Mouse (Mus musculus) hindlimb bud, embryonic 11.5 days (tissue): ENCODE data around the gene Cc2d2b.

Experiments
- DNase-seq: peaks from one replicate; pipeline ENCODE4 v3.0.0-alpha.2; 2012; ENCODE audit warnings: low read depth, low spot score; ENCODE audit errors: extremely low spot score

The Cc2d2b gene

DNA sequence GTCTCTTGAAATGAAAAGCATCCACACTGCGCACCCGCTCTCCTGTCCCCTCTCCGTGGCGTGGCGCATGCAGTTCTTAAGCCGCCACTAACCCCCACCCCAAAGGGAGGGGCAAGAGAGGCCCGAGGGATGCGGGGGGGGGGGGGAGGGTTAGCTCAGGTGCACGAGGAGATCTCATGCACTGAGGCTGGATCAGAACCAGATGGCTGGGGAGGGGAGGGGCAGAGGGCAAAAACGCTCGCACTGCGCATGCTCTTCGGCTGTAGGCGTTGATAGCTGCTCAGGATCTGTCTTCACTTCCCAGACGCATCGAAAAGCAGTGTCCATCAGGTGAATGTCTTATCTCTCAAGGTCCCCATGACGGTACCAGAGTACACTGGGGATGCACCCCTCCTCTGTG lies at the start of gene Cc2d2b:
Gene Cc2d2b, plus strand, starts transcription at position 195 of the 400 bp plus-strand sequence.
- DNase-seq = no peak

GRCm38 (mm10) chr19:40699816-40700215 lies 48.7 kb upstream of the Cc2d2b start:
- DNase-seq = no peak

GRCm38 (mm10) chr19:40702406-40702805 lies 46.1 kb upstream of the Cc2d2b start:
- no peak for DNase-seq

GRCm38 (mm10) chr19:40712889-40713628 lies 35.5 kb upstream of the Cc2d2b start:
- no peak for DNase-seq

- DNase-seq = no peak
These were observed 33.9 kb upstream of the Cc2d2b start for GRCm38 (mm10) chr19:40714700-40715099.

DNA sequence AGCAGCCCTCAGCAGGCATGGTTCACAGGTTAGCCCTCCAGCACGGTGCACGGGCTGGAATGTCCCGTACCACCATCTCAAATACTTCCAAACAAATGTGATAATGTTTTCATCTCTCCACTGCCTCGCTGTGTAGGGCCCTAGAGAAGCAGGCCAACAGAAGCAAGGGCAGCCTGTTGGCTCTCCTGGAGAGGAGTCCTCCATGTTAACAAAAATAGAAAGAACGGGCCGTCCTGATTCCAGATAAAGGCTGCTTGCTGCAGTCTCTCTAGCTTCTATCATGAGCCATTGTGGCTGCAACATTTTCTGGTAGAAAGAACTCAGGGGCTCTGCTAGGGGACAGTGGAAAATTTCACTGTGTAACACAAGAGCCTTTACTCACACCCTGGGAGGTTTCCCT lies 31.6 kb upstream of the Cc2d2b start:
- no peak for DNase-seq

GRCm38 (mm10) chr19:40719439-40720105 lies 29.0 kb upstream of the Cc2d2b start:
- DNase-seq = no peak

- no peak for DNase-seq
These were observed 28.2 kb upstream of the Cc2d2b start for GRCm38 (mm10) chr19:40720381-40720780.

DNA sequence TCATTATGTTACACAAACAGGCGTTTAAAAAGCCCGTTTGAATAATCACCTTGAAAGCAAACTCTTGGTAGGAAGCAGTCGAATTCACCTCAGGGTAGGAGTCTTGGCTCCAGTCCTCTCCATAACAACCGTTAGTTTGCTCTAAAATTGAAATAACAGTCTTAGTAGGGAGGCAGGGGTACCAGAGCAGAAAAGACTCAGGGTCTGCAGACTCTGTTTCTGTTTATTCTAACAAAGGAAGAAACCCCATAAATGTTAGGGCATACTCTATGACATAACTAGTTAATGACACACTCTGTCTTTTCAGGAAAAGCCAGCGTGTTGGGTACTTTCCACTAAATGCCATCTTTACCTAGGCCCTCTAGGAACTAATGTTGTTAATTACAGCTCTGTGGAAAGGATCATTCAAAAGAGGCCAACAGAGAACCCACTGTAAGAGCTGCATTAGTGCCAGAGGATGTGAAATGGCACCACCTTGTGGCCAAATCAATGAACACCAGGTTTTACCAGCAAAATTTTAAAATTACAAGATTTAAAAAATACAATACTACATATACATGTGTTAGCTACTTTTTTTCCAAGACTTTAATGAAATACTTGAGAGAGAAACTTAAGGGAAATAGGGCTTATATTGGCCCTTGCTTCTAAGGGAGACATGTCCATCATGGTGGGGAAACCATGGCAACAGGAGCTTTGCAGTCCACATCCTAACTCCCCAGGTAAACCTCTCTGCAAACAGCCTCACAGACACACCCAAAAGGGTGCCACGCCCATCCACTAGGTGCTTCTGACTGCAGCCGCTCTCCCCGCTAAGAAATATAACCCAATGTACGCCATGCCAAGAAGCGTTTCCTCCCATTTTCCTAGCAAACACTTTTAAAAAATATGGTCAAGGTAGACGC lies 26.2 kb upstream of the Cc2d2b start:
- DNase-seq = peak; percentile 41

DNA sequence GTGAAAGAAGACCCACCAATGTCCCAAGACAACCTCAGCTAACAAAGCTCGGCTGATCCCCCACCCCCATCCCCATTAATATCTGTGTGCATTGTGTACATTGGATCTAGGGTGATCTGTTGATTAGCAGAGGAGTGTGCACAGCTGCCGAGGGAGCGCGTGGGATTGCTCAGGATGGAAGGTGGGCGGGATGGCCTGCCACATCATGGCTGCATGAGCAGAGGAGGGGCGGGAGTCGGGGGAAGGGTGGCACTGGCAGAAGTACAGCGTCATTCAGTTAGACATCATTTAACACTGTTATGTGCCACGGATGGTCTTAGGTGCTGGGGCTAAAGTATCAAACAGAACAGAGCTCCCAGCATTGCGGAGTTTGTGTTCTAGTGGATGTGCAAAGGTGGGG lies 25.0 kb upstream of the Cc2d2b start:
- DNase-seq = no peak

DNA sequence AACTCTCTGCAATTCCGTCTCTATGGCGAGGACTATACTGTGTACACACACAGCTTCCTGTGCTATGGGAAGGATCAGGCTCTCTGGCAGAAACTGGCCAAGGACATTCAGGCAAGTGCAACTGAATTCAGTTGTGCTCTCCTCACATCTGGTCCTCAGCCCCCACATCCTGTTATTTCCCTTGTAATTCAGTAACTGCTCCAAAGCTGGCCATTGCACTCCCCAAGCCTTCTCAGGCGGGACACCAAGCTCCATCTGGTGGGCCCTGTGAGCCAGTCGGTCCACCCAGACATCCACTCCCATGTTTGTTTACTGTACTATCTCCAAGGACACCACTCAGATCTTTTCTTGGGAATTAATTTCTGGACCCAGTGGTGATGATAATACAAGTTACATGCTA lies 22.4 kb upstream of the Cc2d2b start:
- no peak for DNase-seq

- DNase-seq = no peak
These were observed 21.9 kb upstream of the Cc2d2b start for GRCm38 (mm10) chr19:40726614-40727013.

- DNase-seq = no peak
These were observed 20.3 kb upstream of the Cc2d2b start for GRCm38 (mm10) chr19:40728213-40728612.

GRCm38 (mm10) chr19:40728732-40729420 lies 19.7 kb upstream of the Cc2d2b start:
- DNase-seq = no peak

DNA sequence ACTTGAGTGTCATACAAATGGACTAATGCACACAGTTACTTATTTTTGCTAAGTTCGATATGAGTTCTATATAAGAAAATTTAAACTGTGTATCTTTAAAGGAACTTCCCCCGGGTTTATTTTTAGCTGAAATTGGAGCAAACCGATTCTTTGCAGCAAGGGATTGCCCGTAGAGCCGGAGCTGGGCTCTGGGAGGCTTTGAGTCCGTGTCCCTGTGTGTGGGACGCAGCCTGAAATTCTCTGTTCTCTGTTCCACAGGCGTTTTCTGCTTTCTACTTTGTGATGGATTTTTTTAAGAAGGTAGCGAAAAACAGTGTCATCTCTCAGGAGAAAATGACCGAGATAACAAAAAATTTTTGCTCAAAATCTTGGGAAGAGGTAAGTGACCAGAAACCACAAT lies 15.1 kb upstream of the Cc2d2b start:
- no peak for DNase-seq

DNA sequence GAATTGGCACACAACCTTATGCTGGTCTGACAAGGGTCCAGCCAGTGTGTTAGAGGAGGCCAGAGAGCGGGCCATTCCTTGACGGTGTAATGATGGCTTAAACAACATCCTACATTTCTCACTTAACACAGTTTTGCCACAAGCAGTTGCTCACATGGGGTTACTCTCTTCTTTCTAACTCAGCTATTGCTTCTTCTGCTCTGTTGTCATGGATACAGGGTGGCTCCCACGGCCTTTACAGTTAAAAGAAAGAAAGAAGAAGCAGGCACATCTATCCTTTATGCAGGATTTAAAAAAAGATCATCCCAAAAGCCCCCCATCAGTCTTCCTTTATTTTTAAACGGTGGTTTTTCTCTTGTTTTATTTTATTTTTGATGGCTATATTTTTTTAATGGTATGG lies 14.7 kb upstream of the Cc2d2b start:
- no peak for DNase-seq

DNA sequence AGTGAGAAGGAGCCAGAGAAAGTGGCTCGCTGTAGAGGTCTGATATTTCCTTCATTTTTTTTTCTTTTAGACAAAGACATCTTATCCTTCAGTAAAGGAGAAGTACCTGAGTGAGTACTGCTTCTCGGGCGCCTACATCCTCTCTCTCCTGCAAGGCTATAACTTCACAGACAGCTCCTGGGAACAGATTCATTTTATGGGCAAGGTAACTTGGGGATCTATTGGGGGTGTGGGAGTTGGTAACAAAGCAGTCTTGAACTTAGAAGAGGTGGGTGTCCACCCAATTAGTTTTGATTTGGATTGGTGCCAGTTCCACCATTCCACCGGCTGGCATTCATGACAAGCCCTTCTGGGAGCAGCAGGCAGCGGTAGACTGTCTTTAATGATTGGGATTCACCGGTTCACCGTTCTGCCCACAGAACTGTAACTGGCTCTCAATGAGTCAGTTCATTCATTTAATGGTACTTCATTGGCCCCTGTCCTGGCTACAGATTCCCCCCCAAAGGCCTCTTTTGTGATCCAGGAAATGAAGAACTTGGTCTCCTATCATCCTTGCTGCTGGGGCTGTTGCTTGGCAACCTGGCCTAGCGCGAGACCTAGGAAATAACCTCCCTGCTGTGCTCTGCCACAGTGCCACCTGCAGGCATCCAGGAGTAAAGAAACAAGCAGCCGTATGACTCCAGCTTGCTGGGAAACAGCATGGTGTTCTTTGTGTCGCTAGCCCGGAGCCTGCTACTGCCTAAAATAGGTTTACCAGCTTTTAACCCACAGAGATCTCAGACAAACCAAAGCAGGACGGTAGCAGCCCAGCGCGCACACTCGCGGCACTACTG lies 11.7 kb upstream of the Cc2d2b start:
- DNase-seq = peak; percentile 52

GRCm38 (mm10) chr19:40737613-40738012 lies 10.9 kb upstream of the Cc2d2b start:
- no peak for DNase-seq

DNA sequence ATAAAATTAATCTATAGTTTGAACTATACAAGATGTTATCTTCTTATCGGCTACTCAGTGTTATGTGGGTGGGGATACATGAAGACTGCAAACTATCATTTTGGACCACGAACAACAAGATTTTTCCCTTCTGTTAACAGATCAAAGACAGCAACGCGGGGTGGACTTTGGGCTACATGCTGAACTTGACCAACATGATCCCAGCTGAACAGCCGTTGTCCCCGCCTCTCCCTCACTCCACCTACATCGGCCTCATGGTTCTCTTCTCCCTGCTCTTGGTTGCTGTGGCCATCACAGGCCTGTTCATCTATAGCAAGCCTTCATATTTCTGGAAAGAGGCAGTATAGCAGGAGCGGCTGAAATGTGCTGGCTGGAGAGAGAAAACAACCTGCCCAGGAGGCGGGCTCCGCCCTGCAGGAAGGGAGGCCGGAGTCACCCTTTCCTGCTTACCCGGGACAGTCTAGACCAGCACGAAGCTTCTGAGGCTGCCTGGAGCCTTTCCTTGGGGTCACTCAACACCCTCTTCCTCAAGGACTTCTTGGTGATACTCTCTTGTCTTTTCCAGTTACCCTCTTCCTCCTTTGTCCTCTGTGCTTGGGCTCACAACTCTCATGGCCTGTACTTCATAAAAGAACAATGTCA lies 9.7 kb upstream of the Cc2d2b start:
- DNase-seq = no peak

DNA sequence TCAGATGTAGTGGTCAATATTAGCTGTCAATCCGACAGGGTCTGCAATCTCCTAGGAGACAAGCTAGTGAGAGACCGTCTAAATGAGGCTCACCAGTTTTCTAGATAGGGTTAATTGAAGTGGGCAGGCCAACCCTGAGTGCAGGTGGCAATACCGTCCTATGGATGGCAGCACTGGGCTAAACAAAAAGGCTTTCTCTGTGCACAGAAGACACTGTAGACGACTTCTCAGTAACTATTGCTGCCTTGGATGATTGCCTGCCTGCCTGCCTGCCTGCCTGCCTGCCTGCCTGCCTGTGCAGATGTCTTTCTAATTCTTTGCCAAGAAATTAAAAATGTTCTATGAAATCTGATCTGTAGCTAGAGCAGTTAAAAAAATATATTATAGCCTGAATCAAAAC lies 1.9 kb upstream of the Cc2d2b start:
- DNase-seq = no peak
